In genomic region chr4:140770433-140770832, GRCm38 (mm10) we compare ENCODE assay signal across 9 mouse cellular contexts. TPM values are rescaled to one million over a fixed set of nuclear protein-coding genes. Genes with fewer than 3 reads are reported as not detected.
DNase-seq lines count a peak whose midpoint lies in the region; ATAC-seq and TF ChIP-seq lines count a peak whose summit lies in the region.
"Had no signal": no experiment of that assay in that cellular context is flagged by ENCODE, and none has a peak within 500 bp of the region (broad histone marks: within the 10 kb centered on the region; RNA-seq: fewer than 3 reads in every experiment).

No protein-coding gene starts in this region.

- H3K4me2 ChIP-seq in embryonic facial prominence, embryonic 11.5 days (ENCODE audit: low read depth, low read length): peak overlapping the region; percentile 27; the same call in 1 of the 2 replicates
- peak overlapping the region; percentile 63 for H3K4me2 ChIP-seq in heart, embryonic 12.5 days
- peak overlapping the region; percentile 57 for H3K4me2 ChIP-seq in kidney, postnatal 0 days (ENCODE audit: low read length)

- no peak overlapping the region for H3K27ac ChIP-seq in embryonic facial prominence, embryonic 11.5 days (replicated peaks; ENCODE audit: low read depth, low read length)
- H3K27ac ChIP-seq in heart, embryonic 12.5 days (ENCODE audit: poor library complexity, severe bottlenecking): peak overlapping the region; percentile 48
- H3K27ac ChIP-seq in kidney, postnatal 0 days: 0 out of 2 replicates have a peak overlapping the region, but pooled peaks have one; percentile 40

- no peaks in the 10 kb centered on the region for H3K27me3 ChIP-seq in embryonic facial prominence, embryonic 11.5 days (ENCODE audit: control insufficient read depth, insufficient read depth, low read length)
- H3K27me3 ChIP-seq in heart, embryonic 12.5 days (replicated peaks): no peaks in the 10 kb centered on the region; the same call in 1 of the 2 replicates
- no peaks in the 10 kb centered on the region for H3K27me3 ChIP-seq in kidney, postnatal 0 days (ENCODE audit: insufficient read depth, low read length)

- H3K9ac ChIP-seq in embryonic facial prominence, embryonic 11.5 days (replicated peaks; ENCODE audit: low read length): no peak overlapping the region
- H3K9ac ChIP-seq in heart, embryonic 12.5 days: peak overlapping the region; percentile 6; the same call in 1 of the 2 replicates
- 0 out of 2 replicates have a peak overlapping the region, but pooled peaks have one; percentile 18 for H3K9ac ChIP-seq in kidney, postnatal 0 days (ENCODE audit: low read depth, low read length)

- H3K36me3 ChIP-seq in embryonic facial prominence, embryonic 11.5 days (replicated peaks; ENCODE audit: control insufficient read depth, insufficient read depth, low read depth, low read length): no peaks in the 10 kb centered on the region
- no peaks in the 10 kb centered on the region for H3K36me3 ChIP-seq in heart, embryonic 12.5 days
- no peaks in the 10 kb centered on the region for H3K36me3 ChIP-seq in kidney, postnatal 0 days (ENCODE audit: insufficient read depth, low read length)

- DNase-seq in adipocyte (ENCODE audit: low spot score): peak; percentile 5
- DNase-seq in embryonic facial prominence, embryonic 11.5 days (ENCODE audit: low spot score): peak; percentile 58
- peak; percentile 72 for DNase-seq in kidney, postnatal 0 days (ENCODE audit: low spot score)
- DNase-seq in lung, postnatal 36 days: peak; percentile 71
- peak; percentile 84 for DNase-seq in testis, postnatal 10 days (ENCODE audit: low spot score)
- DNase-seq in cerebellum, postnatal 10 days: no peak
- DNase-seq in cerebellum, adult 18-20 months: no peak

- 6% methylated on average over 13 of the region's 13 CpGs for WGBS in embryonic facial prominence, embryonic 11.5 days
- 8% methylated on average over 13 of the region's 13 CpGs for WGBS in heart, embryonic 12.5 days
- WGBS in kidney, postnatal 0 days: 3% methylated on average over 13 of the region's 13 CpGs

- H3K4me3 ChIP-seq in embryonic facial prominence, embryonic 11.5 days (ENCODE audit: low read depth, low read length): no peak overlapping the region
- peak overlapping the region; percentile 43 for H3K4me3 ChIP-seq in heart, embryonic 12.5 days
- peak overlapping the region; percentile 28 for H3K4me3 ChIP-seq in kidney, postnatal 0 days (replicated peaks; ENCODE audit: low read depth, low read length)

- no peak for ATAC-seq in embryonic facial prominence, embryonic 11.5 days (replicated peaks; ENCODE audit: insufficient number of reproducible peaks, low FRiP score, low TSS enrichment, low read depth)
- no peak for ATAC-seq in heart, embryonic 12.5 days (ENCODE audit: insufficient number of reproducible peaks, low FRiP score)
- ATAC-seq in kidney, postnatal 0 days (replicated peaks; ENCODE audit: low FRiP score, low read depth): no peak

- no peaks in the 10 kb centered on the region for H3K4me1 ChIP-seq in embryonic facial prominence, embryonic 11.5 days (ENCODE audit: control insufficient read depth, insufficient read depth, low read length)
- H3K4me1 ChIP-seq in heart, embryonic 12.5 days (replicated peaks): 0 out of 2 replicates have a peak, but pooled peaks cover 9% of the 10 kb centered on the region
- H3K4me1 ChIP-seq in kidney, postnatal 0 days (replicated peaks; ENCODE audit: insufficient read depth, low read length): no peaks in the 10 kb centered on the region

- TF ChIP-seq CTCF in kidney, postnatal 0 days (IDR thresholded peaks at IDR 0.05; ENCODE audit: low read depth): no peak

- no peaks in the 10 kb centered on the region for H3K9me3 ChIP-seq in embryonic facial prominence, embryonic 11.5 days (replicated peaks; ENCODE audit: control insufficient read depth, low read length)
- H3K9me3 ChIP-seq in heart, embryonic 12.5 days (replicated peaks): no peaks in the 10 kb centered on the region
- no peaks in the 10 kb centered on the region for H3K9me3 ChIP-seq in kidney, postnatal 0 days (replicated peaks; ENCODE audit: low read length)

RNA-seq across cellular contexts. Expression of gene Padi4, which starts 3.6 kb away (rescaled TPM):
- 0.18 and 0.20 TPM in 2 replicates for polyA plus RNA-seq in embryonic facial prominence, embryonic 11.5 days (2014; fragmentation: Nextera tagmentation; extraction: Ambion mirVana)
- polyA plus RNA-seq in heart, embryonic 12.5 days (2016; fragmentation: Nextera tagmentation; extraction: Ambion mirVana): 2.1 and 2.5 TPM in 2 replicates
- polyA plus RNA-seq in kidney, postnatal 0 days (2015; fragmentation: Nextera tagmentation; extraction: Ambion mirVana): 0.74 and 1.1 TPM in 2 replicates

RNA-seq across cellular contexts. Expression of gene Padi6, which starts 28.0 kb away (rescaled TPM):
- polyA plus RNA-seq in embryonic facial prominence, embryonic 11.5 days (2014; fragmentation: Nextera tagmentation; extraction: Ambion mirVana): not detected in 2 replicates
- polyA plus RNA-seq in heart, embryonic 12.5 days (2016; fragmentation: Nextera tagmentation; extraction: Ambion mirVana): not detected in 2 replicates
- 0.07 TPM in 1 of 2 replicates, not detected in the other for polyA plus RNA-seq in kidney, postnatal 0 days (2015; fragmentation: Nextera tagmentation; extraction: Ambion mirVana)
- polyA plus RNA-seq: large intestine, adult 2 months had no signal

RNA-seq across cellular contexts. Expression of gene Padi3, which starts 40.0 kb away (rescaled TPM):
- polyA plus RNA-seq in embryonic facial prominence, embryonic 11.5 days (2014; fragmentation: Nextera tagmentation; extraction: Ambion mirVana): not detected in 2 replicates
- polyA plus RNA-seq in heart, embryonic 12.5 days (2016; fragmentation: Nextera tagmentation; extraction: Ambion mirVana): 0.45 and 0.50 TPM in 2 replicates
- polyA plus RNA-seq in kidney, postnatal 0 days (2015; fragmentation: Nextera tagmentation; extraction: Ambion mirVana): 0.08 and 0.10 TPM in 2 replicates
- polyA plus RNA-seq: large intestine, adult 2 months had no signal

Comparison
In these comparisons a context has a peak if more than half of its experiments do, and no peak if none do; other contexts are left out.
1. DNase-seq: peak in adipocyte (single experiment), embryonic facial prominence, embryonic 11.5 days (single experiment), kidney, postnatal 0 days (single experiment), lung, postnatal 36 days (single experiment) and testis, postnatal 10 days (single experiment); none in cerebellum, postnatal 10 days (0 of 2) and cerebellum, adult 18-20 months (0 of 2).
2. Peak in every context shown above with its lines, with median percentiles within 50 percentile points of each other: H3K4me2 ChIP-seq.